Mouse (Mus musculus): ENCODE measurements around the gene Junb.

DNA sequence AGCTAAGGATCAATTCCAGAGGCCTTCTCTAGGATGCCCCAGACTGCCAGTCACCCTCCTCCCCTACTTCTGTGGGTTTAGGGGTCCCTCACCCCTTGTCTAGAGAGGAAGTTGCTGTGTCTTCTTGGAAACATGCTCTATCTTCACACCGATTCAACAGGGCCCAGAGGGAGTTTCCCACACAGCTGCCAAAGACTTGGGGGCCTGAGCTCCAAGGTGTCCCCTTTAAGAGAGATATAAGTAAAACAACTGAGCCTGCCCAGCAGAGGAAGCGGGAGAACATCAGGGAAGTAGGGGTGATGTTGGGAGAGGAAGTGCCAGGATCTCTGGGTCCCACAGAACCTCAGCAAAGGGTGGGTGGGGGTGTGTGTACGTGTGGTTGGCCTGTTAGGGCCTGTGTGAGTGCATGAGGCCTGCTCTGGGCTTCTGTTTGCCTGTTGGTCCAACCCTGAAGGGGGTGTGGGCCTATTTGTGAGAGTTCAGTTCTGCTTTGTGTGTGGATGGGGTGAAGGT lies 4.0 kb upstream of the Junb start:
- TF ChIP-seq CTCF (IDR thresholded peaks at IDR 0.05; ENCODE audit: insufficient read depth, low read length) = no peak
- TF ChIP-seq POLR2A (IDR thresholded peaks at IDR 0.05; ENCODE audit: borderline replicate concordance, extremely low read depth, low read depth, low read length) = no peak

Data from lung, adult 2 months (tissue).